Mouse (Mus musculus) olfactory bulb, adult 2 months (tissue): ENCODE measurements around the gene Etl4.

Source experiments
- CTCF ChIP-seq: fragments of 200-500 bp; IDR thresholded peaks from 2 replicates; pipeline ENCODE4 v1.5.1; 2012; ENCODE audit warnings: low read depth, mild to moderate bottlenecking, low read length, moderate library complexity; ENCODE audit not compliant: insufficient read depth
- POLR2A ChIP-seq: fragments of 200-500 bp; IDR thresholded peaks from 2 replicates; pipeline ENCODE4 v1.6.1; 2012; ENCODE audit warnings: mild to moderate bottlenecking, low read depth, low read length, moderate library complexity; ENCODE audit not compliant: insufficient read depth

DNA sequence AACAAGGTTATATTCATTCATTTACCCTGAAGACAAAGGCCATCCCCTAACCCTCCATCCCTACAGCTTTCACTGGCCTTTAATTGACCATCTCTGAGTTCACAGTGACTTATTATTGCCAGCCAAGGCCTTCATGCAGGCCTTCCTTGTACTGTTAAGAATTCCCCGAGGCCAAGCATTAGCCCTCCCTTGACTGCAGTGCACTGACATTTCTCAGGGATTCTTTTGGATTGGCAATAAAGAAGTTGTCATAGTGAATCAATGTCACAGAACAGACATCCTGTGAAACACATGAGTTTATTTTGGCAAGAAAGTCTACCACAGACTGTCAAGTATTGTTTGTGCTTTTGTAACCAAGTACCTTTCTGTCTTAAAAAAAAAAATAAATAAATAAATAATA lies 257.5 kb downstream of the Etl4 start:
- TF ChIP-seq POLR2A, result no peak
- no peak for TF ChIP-seq CTCF
